Mouse (Mus musculus) lung, adult 2 months (tissue): Measurements from ENCODE around the gene Abcb1a.

ENCODE experiments used
- CTCF ChIP-seq: fragments of 200-500 bp; IDR thresholded peaks from 2 replicates; pipeline ENCODE4 v1.5.1; 2011; ENCODE audit warnings: mild to moderate bottlenecking, low read length, control low read depth; ENCODE audit not compliant: insufficient read depth
- POLR2A ChIP-seq: fragments of 200-500 bp; IDR thresholded peaks from 2 replicates; pipeline ENCODE4 v1.6.1; 2011; ENCODE audit warnings: low read depth, mild to moderate bottlenecking, control low read depth, low read length, borderline replicate concordance; ENCODE audit errors: extremely low read depth

GRCm38 (mm10) chr5:8667758-8668474 lies 8.0 kb downstream of the Abcb1a start:
- TF ChIP-seq POLR2A (no peak), CTCF (no peak)
